Mouse (Mus musculus): Measurements from ENCODE around the gene 2310030G06Rik.

The 2310030G06Rik gene

DNA sequence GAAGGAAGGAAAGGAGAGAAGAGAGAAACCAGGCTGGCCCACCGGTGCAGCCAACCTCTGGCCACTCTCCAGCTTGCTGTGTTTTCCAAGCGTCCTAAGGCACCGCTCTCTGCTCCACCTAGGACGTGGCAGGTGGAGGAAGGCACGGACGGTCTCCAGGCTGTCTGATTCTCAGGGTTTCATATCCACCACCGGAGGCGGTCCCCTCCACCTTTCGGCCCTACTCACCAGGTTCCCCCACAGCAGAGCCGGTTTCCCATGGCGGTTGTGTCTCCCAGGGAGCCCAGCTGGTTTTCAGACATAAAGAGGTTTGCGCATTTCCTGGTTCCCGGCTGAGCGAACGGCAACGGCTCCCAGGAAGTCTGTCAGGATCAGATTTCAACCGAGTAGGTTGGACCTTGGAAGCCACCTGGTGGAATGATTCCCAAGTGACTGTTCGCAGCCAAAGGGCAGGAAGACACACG lies at the start of gene 2310030G06Rik:
2310030G06Rik (minus strand) TSS at position 323 of the 464 bp plus-strand sequence.
- in situ Hi-C loops (cut with MboI, MseI): no loop called here

DNA sequence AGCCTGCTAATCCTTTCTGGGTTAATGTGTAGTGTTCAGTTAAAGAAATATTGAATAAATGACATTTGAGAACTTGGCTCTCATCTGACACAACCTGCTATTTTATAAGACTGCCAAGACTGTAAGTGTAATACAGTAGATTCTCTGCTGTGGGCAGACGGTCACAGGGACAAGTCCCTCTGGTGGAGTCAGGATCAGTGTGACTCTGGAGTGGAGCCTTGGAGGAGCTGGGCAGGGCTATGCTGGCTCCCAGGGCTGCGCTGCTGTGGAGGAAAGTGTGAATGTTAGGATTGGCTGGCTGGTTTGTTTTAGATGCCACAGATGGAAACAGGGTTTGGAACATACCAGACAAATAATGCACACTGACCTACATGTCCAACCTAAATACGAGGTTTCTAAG lies 48.9 kb upstream of the 2310030G06Rik start:
- in situ Hi-C loops (cut with MboI, MseI): no loop called here

- in situ Hi-C loops (cut with MboI, MseI): no loop called here
Observed at GRCm38 (mm10) chr9:50782155-50782554, 35.8 kb upstream of the 2310030G06Rik start.

GRCm38 (mm10) chr9:50776162-50776760 lies 29.9 kb upstream of the 2310030G06Rik start:
- in situ Hi-C loops (cut with MboI, MseI): no loop called here

- in situ Hi-C loops (cut with MboI, MseI): no loop called here
Observed at GRCm38 (mm10) chr9:50775662-50776126, 29.4 kb upstream of the 2310030G06Rik start.

- in situ Hi-C loops (cut with MboI, MseI): loop anchor here (25.0 kb wide), 1 partner anchor 1713 kb away; the partner anchor contains the start of gene Zw10
Observed at GRCm38 (mm10) chr9:50774991-50775612, 28.8 kb upstream of the 2310030G06Rik start, which contains the start of the genes Alg9 and 1110032A03Rik. Gene Alg9, plus strand, starts transcription at chr9:50775019. Gene 1110032A03Rik, minus strand, starts transcription at chr9:50775520.

- in situ Hi-C loops (cut with MboI, MseI): loop anchor here (25.0 kb wide), 1 partner anchor 1712 kb away; the partner anchor contains the start of gene Zw10
Observed at GRCm38 (mm10) chr9:50774026-50774462, 27.7 kb upstream of the 2310030G06Rik start.

GRCm38 (mm10) chr9:50770011-50770410 lies 23.7 kb upstream of the 2310030G06Rik start:
- in situ Hi-C loops (cut with MboI, MseI): loop anchor here (25.0 kb wide), 1 partner anchor 1708 kb away; the partner anchor contains the start of gene Zw10

DNA sequence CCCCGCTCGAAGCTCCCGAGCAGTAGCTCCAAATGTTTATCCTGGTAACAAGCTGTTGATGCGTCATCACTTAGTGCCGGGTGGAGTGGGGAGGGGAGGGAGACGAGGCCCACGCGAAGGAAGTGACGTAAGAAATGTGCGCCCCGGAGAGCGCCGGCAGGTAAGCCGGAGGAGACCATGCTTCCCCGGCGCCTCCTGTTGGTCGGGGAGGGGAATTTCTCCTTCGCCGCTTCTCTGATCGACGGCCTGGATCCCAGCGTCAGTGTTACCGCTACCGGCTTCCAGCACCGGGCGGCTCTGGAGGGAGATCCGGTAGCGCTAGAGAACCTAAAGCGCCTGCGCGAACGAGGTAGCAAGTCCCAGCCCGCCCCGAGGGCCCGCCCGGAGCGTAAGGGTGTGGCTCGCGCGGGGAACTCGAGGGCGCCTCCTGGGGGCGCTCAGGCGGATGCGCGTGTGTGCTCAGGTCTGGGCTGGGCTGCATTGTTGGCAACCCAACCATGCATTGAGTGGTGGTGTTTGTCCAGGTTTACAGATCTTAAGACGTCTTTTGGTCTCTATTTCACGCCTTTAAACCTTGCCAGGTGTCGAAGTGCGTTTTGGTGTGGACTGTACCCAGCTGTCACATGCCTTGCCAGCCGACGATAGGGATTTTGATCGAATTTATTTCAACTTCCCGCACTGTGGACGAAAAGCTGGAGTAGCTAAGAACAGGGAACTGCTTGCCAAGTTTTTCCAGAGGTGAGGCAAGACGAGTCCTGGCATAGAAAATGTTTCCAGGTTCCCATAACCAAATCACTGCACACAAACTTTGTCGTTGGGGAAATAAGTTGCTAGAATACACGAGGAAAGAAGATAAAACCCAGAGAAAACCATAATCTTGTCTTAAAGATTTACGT lies 22.0 kb upstream of the 2310030G06Rik start, which contains the start of gene Fdxacb1:
Fdxacb1 (plus strand) TSS at position 130 of the 896 bp plus-strand sequence.
- in situ Hi-C loops (cut with MboI, MseI): loop anchor here (25.0 kb wide), 1 partner anchor 1706 kb away; the partner anchor contains the start of gene Zw10

GRCm38 (mm10) chr9:50767531-50768106 lies 21.3 kb upstream of the 2310030G06Rik start:
- in situ Hi-C loops (cut with MboI, MseI): loop anchor here (25.0 kb wide), 1 partner anchor 1705 kb away; the partner anchor contains the start of gene Zw10

DNA sequence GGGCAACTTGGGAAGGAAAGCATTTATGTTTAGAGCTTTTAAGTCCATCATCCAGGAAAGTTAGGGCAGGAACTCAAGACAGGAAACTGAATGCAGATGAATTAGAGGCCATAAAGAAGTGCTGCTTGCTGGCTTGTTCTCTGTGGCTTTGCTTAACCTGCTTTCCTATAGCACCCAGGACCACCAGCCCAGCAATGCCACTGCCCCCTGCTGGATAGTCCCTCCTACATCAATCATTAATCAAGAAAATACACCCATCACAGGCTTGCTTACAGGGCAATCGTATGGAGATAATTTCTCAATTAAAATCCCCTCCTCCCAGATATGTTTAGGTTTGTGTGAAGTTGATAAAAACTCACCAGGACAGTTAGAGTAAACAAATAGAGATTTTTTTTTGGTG lies 17.0 kb upstream of the 2310030G06Rik start:
- in situ Hi-C loops (cut with MboI, MseI): loop anchor here (25.0 kb wide), 1 partner anchor 1701 kb away; the partner anchor contains the start of gene Zw10

DNA sequence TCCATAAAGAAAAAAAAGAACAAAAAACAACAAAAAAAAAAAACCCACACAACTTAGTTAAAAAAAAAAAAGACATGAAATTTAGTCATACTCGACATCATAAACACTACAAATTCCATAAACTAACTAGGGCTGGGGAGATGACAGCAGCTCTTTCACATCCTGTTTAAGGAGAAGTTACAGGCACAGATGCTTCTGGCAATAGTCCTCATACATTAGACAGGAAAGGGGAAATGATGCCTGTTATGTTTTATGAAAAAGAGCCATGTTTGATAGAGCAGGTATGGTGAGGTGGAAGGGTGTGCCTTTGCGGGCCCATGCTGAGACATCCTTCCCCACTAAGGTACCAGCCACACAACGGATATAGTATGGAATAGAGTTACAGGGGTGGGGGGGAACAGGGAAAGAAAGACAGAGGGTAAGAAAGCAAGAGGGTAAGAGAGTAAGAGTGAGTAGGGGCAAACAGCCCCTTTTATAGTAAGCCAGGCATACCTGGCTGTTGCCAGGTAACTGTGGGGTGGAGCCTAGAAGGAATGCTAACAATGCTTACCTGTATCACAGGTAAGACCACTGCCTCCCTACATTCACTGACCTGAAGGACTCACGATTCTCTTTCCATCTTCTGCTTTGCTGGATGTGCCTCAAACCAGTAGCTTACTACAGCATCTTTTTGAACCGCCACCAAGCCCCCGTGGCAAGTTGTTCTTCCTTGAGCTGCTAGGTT lies 15.3 kb upstream of the 2310030G06Rik start:
- in situ Hi-C loops (cut with MboI, MseI): loop anchor here (25.0 kb wide), 1 partner anchor 1699 kb away; the partner anchor contains the start of gene Zw10

DNA sequence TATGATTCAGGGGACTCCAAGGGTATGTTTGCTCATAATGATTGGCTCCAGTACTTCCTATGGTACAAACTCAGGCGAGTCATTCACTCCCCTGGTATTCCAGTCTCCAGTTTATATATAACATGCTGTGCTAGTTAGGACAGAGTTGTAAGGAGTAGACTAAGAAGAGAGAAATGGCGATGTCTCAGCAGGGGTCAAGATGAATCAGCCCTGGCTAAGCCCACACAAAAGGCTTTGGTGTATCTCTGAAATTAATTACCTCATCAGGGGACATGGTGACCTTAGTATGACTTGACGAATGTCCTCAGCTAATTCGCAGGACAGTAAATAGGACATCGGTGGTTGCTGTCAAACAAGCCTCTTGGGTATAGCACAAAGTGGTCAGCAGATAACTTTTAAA lies 10.4 kb upstream of the 2310030G06Rik start:
- in situ Hi-C loops (cut with MboI, MseI): loop anchor here (25.0 kb wide), 1 partner anchor 1694 kb away; the partner anchor contains the start of gene Zw10

DNA sequence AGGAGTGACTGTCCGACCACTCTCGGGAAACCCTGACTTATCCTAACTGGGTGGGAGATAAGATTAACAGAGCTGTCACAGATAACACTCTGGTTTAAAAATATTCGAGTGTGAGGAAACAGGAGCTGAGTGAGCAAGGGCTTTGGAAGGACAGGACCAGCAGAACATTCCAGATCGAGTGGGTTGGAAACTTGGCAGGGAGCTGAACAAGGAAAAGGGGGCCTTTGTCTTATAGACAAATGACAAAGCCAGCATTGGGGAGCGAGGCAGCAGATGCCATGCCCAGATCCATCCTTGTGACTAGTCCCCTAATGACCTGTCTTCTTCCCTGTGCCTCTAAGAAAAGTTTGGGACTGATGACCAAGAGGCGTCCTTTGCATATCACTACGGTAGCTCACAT lies 7.6 kb upstream of the 2310030G06Rik start:
- in situ Hi-C loops (cut with MboI, MseI): loop anchor here (25.0 kb wide), 1 partner anchor 1692 kb away; the partner anchor contains the start of gene Zw10

GRCm38 (mm10) chr9:50752784-50753615 lies 6.7 kb upstream of the 2310030G06Rik start:
- in situ Hi-C loops (cut with MboI, MseI): loop anchor here (25.0 kb wide), 1 partner anchor 1691 kb away; the partner anchor contains the start of gene Zw10

DNA sequence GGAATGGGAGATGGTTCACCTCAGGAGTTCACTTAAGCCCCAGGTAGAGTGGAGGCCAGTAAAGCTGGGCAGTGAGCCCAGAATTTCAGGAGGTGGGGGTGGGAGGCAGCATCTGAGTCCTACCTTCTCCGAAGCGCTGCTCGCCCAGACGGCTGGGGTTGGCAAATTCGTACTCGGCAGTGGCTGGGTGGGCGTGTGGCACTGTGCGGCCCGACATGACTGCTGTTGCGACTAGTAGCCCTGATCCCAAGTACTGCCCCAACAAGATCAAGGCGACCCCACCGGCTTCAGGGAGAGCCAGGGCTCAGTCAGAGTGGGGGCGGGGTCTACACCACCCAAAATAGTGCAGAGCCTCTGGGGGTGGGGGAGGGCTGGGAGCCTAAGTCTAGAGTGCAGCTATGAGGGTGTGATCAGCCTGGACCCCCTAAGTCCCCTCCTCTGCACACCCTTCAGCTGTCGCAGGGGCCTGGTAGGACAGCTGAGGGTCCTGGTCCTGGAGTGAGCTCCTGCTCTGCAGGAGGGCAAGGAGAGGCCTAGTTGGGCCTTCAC lies 5.8 kb upstream of the 2310030G06Rik start, which contains the start of gene Hspb2:
Hspb2 (minus strand) TSS at position 301 of the 549 bp plus-strand sequence.
- in situ Hi-C loops (cut with MboI, MseI): loop anchor here (25.0 kb wide), 1 partner anchor 1690 kb away; the partner anchor contains the start of gene Zw10

DNA sequence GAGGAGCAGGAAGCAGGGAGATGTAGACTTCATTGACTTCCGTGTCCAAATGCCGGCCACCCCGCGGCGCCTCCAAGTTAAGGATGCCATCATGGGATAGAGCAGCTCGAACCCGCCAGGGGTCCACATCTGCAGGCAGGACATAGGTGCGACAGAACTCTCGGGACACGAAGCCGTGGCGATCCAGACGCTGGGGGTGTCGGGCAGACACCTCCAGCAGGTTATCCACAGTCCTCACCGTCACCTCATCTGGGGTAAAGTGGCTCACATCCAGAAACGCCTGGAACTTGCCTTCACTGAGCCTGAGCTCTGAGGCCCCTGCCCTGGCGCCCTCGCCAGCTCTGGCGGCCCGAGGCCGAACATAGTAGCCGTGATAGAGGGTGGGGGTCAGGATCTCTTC lies 5.0 kb upstream of the 2310030G06Rik start, which contains the start of gene Cryab:
Cryab (plus strand) TSS at position 3 of the 400 bp plus-strand sequence.
- in situ Hi-C loops (cut with MboI, MseI): loop anchor here (25.0 kb wide), 1 partner anchor 1689 kb away; the partner anchor contains the start of gene Zw10

- in situ Hi-C loops (cut with MboI, MseI): loop anchor here (25.0 kb wide), 1 partner anchor 1688 kb away; the partner anchor contains the start of gene Zw10
Observed at GRCm38 (mm10) chr9:50750706-50751105, 4.4 kb upstream of the 2310030G06Rik start.
